Mouse (Mus musculus) liver, embryonic 12.5 days (tissue): ENCODE results near the gene Pigz. TPM values are rescaled to one million over a fixed set of nuclear protein-coding genes. Genes with fewer than 3 reads are reported as not detected.

Source experiments
- ATAC-seq: fragments of 200-750 bp; cut with Nextera tagmentation; 2 replicates; pipeline ENCODE4 v1.8.0; 2017; ENCODE audit warnings: moderate number of reproducible peaks, mild to moderate bottlenecking, moderate library complexity
- H3K27ac ChIP-seq: fragments of 300-500 bp; sonication (generic); 2 replicates; pipeline ENCODE4 v1.5.1; 2016; ENCODE audit warnings: mild to moderate bottlenecking
- H3K27me3 ChIP-seq: fragments of 300-500 bp; sonication (generic); replicated peaks from 2 replicates; pipeline ENCODE4 v1.6.1; 2016; ENCODE audit warnings: mild to moderate bottlenecking, moderate library complexity
- H3K36me3 ChIP-seq: fragments of 300-500 bp; sonication (generic); 2 replicates; pipeline ENCODE4 v1.6.1; 2016; ENCODE audit warnings: mild to moderate bottlenecking, moderate library complexity
- H3K4me1 ChIP-seq: fragments of 300-500 bp; sonication (generic); 2 replicates; pipeline ENCODE4 v1.6.1; 2016
- H3K4me2 ChIP-seq: fragments of 300-500 bp; sonication (generic); 2 replicates; pipeline ENCODE4 v1.6.1; 2016; ENCODE audit warnings: mild to moderate bottlenecking, moderate library complexity
- H3K4me3 ChIP-seq: fragments of 300-500 bp; sonication (generic); 2 replicates; pipeline ENCODE4 v1.5.1; 2016; ENCODE audit warnings: mild to moderate bottlenecking, moderate library complexity
- H3K9ac ChIP-seq: fragments of 300-500 bp; sonication (generic); 2 replicates; pipeline ENCODE4 v1.6.1; 2016; ENCODE audit warnings: mild to moderate bottlenecking, moderate library complexity
- H3K9me3 ChIP-seq: fragments of 300-500 bp; sonication (generic); replicated peaks from 2 replicates; pipeline ENCODE4 v1.6.1; 2016; ENCODE audit warnings: mild to moderate bottlenecking, moderate library complexity
- WGBS: fragments of 180-500 bp; shearing (Covaris S2); methylation state at CpG from one replicate; pipeline ENCODE4 v1.1.7; 2016; ENCODE audit not compliant: insufficient replicate concordance; 5-methylcytosine and 5-hydroxymethylcytosine counted together
- polyA plus RNA-seq: library from polyadenylated mRNA; unstranded; fragments of >200 nt; fragmentation: Nextera tagmentation; extraction: Ambion mirVana; gene quantifications from 2 replicates; pipeline ENCODE4 v1.2.1, GENCODE M21; 2016

Pigz gene
- 0.59 and 0.68 TPM in 2 replicates for polyA plus RNA-seq

- peak within 1 kb of the TSS; percentile 54 for H3K4me3 ChIP-seq
- H3K27me3 ChIP-seq, result peaks cover 79% of the 10 kb centered on the region
- H3K4me1 ChIP-seq, result peaks cover 20% of the 10 kb centered on the region
- H3K4me2 ChIP-seq, result peak within 1 kb of the TSS; percentile 82
- H3K9me3 ChIP-seq, result peaks cover 4% of the 10 kb centered on the region; the same call in 1 of the 2 replicates
- WGBS, result 10% methylated on average over 42 of the region's 42 CpGs
- peak within 1 kb of the TSS; percentile 42; the same call in 1 of the 2 replicates for H3K9ac ChIP-seq
- no peak; the same call in 1 of the 2 replicates for ATAC-seq
- H3K36me3 ChIP-seq, result no peaks in the 10 kb centered on the region
- H3K27ac ChIP-seq, result no peak within 1 kb of the TSS
Observed at GRCm38 (mm10) chr16:31933751-31934549, at the start of gene Pigz. Gene Pigz, plus strand, starts transcription at chr16:31933851.

GRCm38 (mm10) chr16:31883902-31884301 is 49.7 kb upstream of the Pigz start:
- no peak for ATAC-seq
- peaks cover 16% of the 10 kb centered on the region for H3K4me1 ChIP-seq
- WGBS, result 18% methylated on average over 6 of the region's 6 CpGs
- no peak overlapping the region for H3K27ac ChIP-seq
- no peak overlapping the region for H3K4me3 ChIP-seq
- no peaks in the 10 kb centered on the region for H3K9me3 ChIP-seq
- no peak overlapping the region for H3K9ac ChIP-seq
- peak overlapping the region; percentile 35 for H3K4me2 ChIP-seq
- no peaks in the 10 kb centered on the region for H3K36me3 ChIP-seq
- H3K27me3 ChIP-seq, result peaks cover 46% of the 10 kb centered on the region

- Histone ChIP-seq H3K9me3 (no peaks in the 10 kb centered on the region), H3K36me3 (no peaks in the 10 kb centered on the region), H3K9ac (no peak overlapping the region), H3K27ac (no peak overlapping the region), H3K4me1 (no peaks in the 10 kb centered on the region), H3K27me3 (peaks cover 5% of the 10 kb centered on the region; the same call in 1 of the 2 replicates), H3K4me2 (no peak overlapping the region), H3K4me3 (no peak overlapping the region)
- ATAC-seq, result no peak
- WGBS, result 63% methylated on average over 7 of the region's 7 CpGs
Observed at GRCm38 (mm10) chr16:31890907-31891306, 42.7 kb upstream of the Pigz start.

GRCm38 (mm10) chr16:31893396-31894141 is 40.1 kb upstream of the Pigz start:
- Histone ChIP-seq H3K9me3 (no peaks in the 10 kb centered on the region), H3K4me2 (no peak overlapping the region), H3K4me1 (no peaks in the 10 kb centered on the region), H3K4me3 (no peak overlapping the region), H3K36me3 (no peaks in the 10 kb centered on the region), H3K27ac (no peak overlapping the region), H3K27me3 (peaks cover 5% of the 10 kb centered on the region; the same call in 1 of the 2 replicates), H3K9ac (no peak overlapping the region)
- ATAC-seq, result no peak
- WGBS, result 58% methylated on average over 5 of the region's 5 CpGs

- no peak overlapping the region for H3K9ac ChIP-seq
- WGBS, result 21% methylated on average over 29 of the region's 29 CpGs
- H3K4me3 ChIP-seq, result peak overlapping the region; percentile 12; the same call in 1 of the 2 replicates
- peak overlapping the region; percentile 55 for H3K4me2 ChIP-seq
- H3K27me3 ChIP-seq, result peaks cover 5% of the 10 kb centered on the region; the same call in 1 of the 2 replicates
- 0 out of 2 replicates have a peak, but pooled peaks cover 4% of the 10 kb centered on the region for H3K9me3 ChIP-seq
- no peak for ATAC-seq
- no peak overlapping the region for H3K27ac ChIP-seq
- no peaks in the 10 kb centered on the region for H3K4me1 ChIP-seq
- H3K36me3 ChIP-seq, result no peaks in the 10 kb centered on the region
Observed at GRCm38 (mm10) chr16:31896971-31897774, 36.5 kb upstream of the Pigz start.

- Histone ChIP-seq H3K27me3 (no peaks in the 10 kb centered on the region; the same call in 1 of the 2 replicates), H3K9ac (no peak overlapping the region), H3K36me3 (no peaks in the 10 kb centered on the region), H3K9me3 (0 out of 2 replicates have a peak, but pooled peaks cover 4% of the 10 kb centered on the region), H3K4me3 (no peak overlapping the region), H3K4me1 (no peaks in the 10 kb centered on the region), H3K4me2 (no peak overlapping the region), H3K27ac (no peak overlapping the region)
- 79% methylated on average over 18 of the region's 18 CpGs for whole genome bisulfite sequencing
- ATAC-seq, result no peak
Observed at GRCm38 (mm10) chr16:31898546-31899326, 34.9 kb upstream of the Pigz start.

GRCm38 (mm10) chr16:31901886-31902285 is 31.8 kb upstream of the Pigz start:
- no peak overlapping the region for H3K9ac ChIP-seq
- 64% methylated on average over 1 of the region's 1 CpGs for WGBS
- no peak overlapping the region for H3K4me2 ChIP-seq
- 0 out of 2 replicates have a peak, but pooled peaks cover 4% of the 10 kb centered on the region for H3K9me3 ChIP-seq
- H3K36me3 ChIP-seq, result no peaks in the 10 kb centered on the region
- ATAC-seq, result no peak
- H3K4me1 ChIP-seq, result peaks cover 13% of the 10 kb centered on the region
- H3K27me3 ChIP-seq, result peaks cover 12% of the 10 kb centered on the region
- H3K27ac ChIP-seq, result no peak overlapping the region
- no peak overlapping the region for H3K4me3 ChIP-seq

- Histone ChIP-seq H3K27me3 (peaks cover 12% of the 10 kb centered on the region; the same call in 1 of the 2 replicates), H3K27ac (no peak overlapping the region), H3K4me1 (peaks cover 13% of the 10 kb centered on the region), H3K9ac (no peak overlapping the region), H3K4me3 (no peak overlapping the region), H3K36me3 (no peaks in the 10 kb centered on the region), H3K4me2 (no peak overlapping the region), H3K9me3 (0 out of 2 replicates have a peak, but pooled peaks cover 4% of the 10 kb centered on the region)
- no peak for ATAC-seq
- 73% methylated on average over 8 of the region's 8 CpGs for WGBS
Observed at GRCm38 (mm10) chr16:31903239-31903638, 30.4 kb upstream of the Pigz start.

GRCm38 (mm10) chr16:31905331-31905730 is 28.3 kb upstream of the Pigz start:
- 53% methylated on average over 4 of the region's 4 CpGs for WGBS
- no peaks in the 10 kb centered on the region for H3K36me3 ChIP-seq
- H3K4me1 ChIP-seq, result peaks cover 13% of the 10 kb centered on the region
- no peaks in the 10 kb centered on the region for H3K9me3 ChIP-seq
- no peak overlapping the region for H3K9ac ChIP-seq
- ATAC-seq, result no peak
- peaks cover 21% of the 10 kb centered on the region for H3K27me3 ChIP-seq
- no peak overlapping the region for H3K4me2 ChIP-seq
- H3K27ac ChIP-seq, result no peak overlapping the region
- H3K4me3 ChIP-seq, result no peak overlapping the region

GRCm38 (mm10) chr16:31905891-31906825 is 27.5 kb upstream of the Pigz start:
- peaks cover 13% of the 10 kb centered on the region for H3K4me1 ChIP-seq
- no peaks in the 10 kb centered on the region for H3K9me3 ChIP-seq
- H3K27ac ChIP-seq, result no peak overlapping the region
- 0 out of 2 replicates have a peak overlapping the region, but pooled peaks have one; percentile 15 for H3K4me3 ChIP-seq
- WGBS, result 34% methylated on average over 20 of the region's 20 CpGs
- no peak for ATAC-seq
- peaks cover 21% of the 10 kb centered on the region for H3K27me3 ChIP-seq
- H3K36me3 ChIP-seq, result no peaks in the 10 kb centered on the region
- no peak overlapping the region for H3K9ac ChIP-seq
- H3K4me2 ChIP-seq, result peak overlapping the region; percentile 52
